Mouse (Mus musculus): ENCODE results near the gene Hebp1.
A peak's percentile ranks its signal among the peaks of the same experiment; 100 is the strongest.

Gene Hebp1

DNA sequence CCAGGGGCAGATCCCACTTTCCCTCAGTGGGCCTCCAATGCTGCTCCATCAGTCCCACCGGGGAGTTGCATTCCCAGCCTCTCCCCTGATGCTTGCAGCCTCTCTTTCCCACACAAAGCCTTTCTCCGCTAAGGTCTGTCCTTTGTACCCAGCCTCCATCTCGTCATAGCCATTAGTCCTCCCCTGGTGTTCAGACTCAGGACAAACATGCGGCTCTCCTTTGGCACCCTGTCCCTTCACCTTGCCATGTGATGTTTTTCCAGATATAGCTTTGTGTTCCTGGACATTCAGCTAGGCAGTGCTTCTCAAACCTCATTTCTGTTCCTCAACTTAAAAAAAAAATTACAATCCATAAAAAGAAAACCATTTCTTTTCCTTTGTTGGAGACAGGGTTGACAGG lies 39.3 kb downstream of the Hebp1 start:
- no peak for DNase-seq

DNA sequence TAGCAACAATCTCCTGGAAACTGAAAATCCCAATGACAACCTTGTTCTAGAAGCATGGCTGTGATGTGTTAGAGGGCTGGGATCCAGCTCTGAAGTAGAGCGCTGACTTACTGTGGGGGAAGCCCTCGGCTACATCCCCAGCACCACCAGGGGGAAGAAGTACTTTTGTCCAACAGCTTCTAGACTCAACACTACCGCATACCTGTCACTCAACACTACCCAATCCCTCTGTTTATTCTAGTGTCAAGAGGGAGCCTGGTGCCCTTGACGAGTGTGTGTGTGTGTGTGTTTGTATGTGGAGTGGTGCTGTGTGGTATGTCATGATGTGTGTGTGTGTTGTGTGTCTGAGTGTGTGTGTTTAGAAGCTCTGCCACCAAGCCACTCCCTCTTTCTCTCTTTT lies 40.3 kb downstream of the Hebp1 start:
- no peak for DNase-seq

DNA sequence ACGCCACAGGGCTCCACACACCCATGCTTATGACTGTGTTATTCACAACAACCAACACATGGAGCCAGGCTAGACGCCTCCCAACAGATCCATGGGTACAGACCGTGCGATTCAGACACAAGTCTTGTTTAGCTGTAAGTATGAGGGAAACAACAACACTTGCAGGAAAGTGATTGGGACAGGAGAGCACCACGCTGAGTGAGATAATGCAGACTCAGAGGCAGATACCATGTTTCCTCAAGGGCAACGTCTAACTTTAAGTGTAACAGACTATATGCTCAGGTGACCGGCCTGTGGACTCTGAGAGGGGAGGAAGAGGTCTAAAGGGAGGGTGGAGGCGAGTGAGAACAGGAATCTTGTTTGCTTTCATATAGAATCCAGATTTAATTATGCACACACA lies 41.2 kb downstream of the Hebp1 start:
- no peak for DNase-seq

DNA sequence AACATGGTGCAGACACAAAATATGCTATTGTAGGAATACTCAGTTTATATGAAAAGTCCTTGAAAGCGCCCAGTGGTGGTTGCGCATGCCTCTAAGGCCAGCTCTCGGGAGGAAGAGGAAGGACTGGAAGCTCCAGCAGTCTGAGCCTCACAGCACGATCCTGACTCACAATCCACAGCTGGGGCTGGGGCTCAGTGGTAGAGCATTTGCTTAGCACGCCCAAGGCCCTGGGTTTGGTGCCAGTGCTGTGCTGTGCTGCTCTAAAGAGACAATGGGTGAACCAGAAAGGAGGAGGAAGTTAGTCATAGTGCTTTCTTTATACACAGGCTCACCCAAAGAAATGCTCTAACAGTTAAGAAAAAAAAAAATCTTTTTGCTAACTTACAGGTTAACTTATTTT lies 44.1 kb downstream of the Hebp1 start:
- DNase-seq: no peak

DNA sequence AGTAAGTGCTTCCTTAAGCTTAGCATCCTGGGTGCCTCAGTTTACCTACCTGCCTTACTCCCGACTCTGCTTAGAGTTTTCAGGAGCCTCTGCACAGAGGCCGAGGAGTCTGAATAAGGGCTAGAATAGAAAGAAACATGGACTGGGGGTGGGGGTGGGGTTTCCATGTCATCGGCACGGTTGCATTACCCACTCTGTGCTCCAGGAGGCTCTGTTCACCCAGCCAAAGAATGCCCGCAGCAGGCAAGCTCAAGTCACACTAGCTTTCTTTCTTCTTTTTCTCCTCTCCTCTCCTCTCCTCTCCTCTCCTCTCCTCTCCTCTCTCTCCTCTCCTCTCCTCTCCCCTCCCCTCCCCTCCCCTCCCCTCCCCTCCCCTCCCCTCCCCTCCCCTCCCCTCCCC lies 47.5 kb downstream of the Hebp1 start:
- DNase-seq: peak; percentile 64

DNA sequence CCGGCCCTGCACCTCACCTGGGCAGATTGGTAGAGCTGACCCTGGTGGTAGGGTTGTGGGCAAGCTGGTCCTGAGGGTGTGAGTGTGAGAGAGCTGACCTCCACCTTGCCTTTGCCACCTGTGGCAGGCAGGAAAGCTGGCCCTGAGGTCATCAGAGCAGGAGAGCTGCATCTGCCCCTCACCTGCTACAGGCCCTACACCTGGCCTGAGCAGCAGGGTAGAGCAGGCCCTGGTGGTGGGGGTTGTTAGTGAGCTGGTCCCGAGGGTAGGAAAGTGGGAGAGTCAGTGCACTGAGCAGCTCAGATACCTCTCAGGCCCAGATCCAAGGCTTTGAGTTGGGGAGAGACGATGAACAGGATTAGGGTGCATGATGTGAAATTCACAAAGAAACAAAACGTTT lies 48.1 kb downstream of the Hebp1 start:
- DNase-seq: no peak

DNA sequence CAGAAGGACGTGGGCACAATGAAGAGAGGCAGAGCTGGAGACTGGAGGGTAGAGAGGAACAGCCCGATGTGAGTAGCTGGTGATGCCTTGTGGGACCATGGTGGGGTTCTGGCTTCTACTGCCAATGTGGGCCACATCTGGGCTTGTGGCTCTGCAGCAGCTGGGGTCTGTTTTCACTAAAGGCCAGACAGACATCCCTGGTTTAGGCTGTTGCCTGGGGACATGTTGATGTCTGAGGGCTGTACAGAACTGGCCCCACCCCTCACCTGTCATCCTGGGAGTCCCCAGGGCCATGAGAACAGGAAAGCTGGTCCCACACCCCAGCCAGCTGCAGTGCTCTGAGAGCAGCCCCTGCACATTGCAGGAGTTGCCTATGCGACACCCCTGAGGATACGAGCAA lies 48.6 kb downstream of the Hebp1 start:
- DNase-seq: no peak

DNA sequence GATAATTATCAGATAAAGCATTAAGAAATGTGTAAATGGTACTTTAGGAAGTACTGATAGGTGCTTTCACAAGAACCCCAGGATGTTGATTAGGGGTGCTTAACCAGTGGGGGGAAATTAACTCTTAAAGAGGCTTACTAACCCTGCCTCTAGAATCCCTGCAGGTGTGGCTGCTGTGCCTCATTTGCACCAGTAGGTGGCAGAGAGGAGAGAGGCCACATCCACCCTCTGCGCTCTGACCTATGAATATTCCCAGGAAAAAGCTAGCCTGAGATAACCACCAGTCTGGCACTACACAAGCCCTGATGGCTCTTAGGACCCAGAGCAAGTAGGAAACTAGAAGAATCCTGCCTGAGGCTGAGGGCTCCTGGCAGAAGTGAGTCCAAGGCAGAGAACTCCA lies 49.3 kb downstream of the Hebp1 start:
- DNase-seq: peak; percentile 67

DNA sequence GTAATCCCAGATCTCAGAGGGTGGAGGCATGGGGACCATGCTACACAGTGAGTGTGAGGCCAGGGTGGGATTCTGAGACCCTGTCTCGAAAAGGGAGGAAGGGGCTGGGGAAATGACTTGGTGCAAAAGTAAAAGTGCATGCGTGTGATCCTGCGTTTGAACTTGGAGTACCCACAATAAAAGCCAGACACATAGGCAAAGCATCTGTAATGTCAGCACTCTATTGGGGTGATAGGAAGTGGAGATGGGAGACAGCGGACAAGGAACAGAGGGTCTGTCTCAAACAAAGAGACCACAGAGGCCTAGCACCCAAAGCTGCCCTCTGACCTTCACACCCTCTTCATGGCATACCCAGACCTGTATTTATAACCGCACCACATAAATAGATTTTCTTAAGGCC lies 51.8 kb downstream of the Hebp1 start:
- no peak for DNase-seq

DNA sequence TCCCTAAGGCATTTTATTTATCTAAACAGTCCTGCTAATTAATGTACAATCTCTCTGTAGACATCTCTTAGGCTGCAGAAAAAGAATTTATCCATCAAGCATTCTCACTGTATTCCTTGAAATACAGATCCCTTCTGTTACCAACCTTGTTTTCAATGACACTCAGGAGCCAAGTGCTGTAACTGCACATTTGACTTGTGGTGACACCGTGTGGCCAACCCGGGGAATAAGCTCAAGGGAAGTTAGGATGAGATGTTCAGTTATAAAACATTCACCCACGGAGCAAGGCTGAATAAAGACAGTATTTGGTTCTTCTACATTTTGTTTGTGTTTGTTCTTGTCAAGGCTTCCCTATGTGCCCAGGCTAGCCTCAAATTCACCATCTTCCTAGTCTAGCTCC lies 53.3 kb downstream of the Hebp1 start:
- DNase-seq: peak; percentile 44

DNA sequence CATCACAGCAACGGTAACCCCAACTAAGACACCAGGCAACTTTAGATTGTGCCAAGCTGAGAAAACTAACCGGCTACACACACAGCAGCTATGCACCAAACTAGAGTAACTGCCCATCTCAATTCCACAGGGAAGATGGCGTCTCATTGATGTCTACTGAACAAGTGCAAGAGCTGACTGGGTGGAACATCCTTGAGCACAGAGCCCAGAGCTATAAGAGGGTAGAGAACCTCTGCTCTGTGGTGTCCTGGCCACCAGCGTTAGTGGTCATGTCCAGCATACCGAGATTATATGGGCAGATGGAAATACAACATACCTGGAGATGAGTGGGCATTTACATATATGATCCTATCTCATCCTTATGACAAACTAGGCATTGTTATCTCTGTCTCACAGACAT lies 54.7 kb downstream of the Hebp1 start:
- no peak for DNase-seq

DNA sequence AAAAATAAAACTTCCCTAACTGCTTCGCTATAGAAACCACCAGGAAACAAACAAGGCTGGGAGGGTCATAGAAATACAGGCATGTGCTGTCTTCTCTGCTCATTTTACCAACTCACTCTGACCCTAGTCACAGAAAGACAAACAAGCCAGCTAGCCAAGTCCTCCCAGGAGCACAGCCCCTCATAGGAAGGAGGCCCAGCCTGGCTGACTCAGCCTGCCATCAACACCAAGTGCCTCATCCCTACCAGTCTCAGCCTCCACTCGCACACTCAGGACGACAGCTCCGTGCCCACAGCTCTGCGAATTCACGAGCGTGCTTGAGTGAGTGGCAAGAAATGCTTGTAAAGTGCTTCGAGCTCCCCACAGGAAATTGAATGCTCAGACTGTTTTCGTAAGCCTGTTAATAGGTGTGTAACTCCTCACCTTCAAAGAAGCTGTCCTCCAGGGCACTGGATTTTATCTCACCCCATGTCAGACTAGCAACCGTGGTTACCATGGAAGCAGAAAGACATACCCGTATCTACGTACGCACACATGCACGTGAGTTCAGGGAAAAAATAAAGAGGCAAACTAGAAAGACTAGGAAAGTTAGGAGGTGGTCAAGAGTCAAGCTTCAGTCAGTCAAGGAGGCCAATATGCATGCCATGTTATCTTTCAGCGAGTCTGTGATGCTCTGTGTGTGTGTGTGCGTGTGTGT lies 56.2 kb downstream of the Hebp1 start:
- no peak for DNase-seq

DNA sequence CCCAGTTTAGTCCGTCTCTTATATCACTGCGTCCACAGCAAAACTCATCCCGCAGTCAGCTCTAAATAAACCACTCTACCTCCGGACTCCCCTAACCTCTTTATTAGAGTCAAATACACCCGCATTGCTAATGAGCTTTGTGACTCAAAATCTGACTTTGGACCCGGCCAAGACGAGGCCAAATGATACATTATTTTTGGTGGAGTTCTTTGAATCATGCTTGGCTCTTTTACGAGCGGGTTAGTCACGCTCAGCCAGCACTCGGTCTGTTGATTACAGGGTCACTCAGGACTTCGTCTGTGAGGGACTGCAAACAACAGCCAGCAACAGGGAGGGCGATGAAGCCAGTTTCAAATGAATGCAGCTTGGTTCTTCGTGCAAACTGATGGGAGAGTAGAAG lies 59.1 kb downstream of the Hebp1 start:
- DNase-seq: no peak

DNA sequence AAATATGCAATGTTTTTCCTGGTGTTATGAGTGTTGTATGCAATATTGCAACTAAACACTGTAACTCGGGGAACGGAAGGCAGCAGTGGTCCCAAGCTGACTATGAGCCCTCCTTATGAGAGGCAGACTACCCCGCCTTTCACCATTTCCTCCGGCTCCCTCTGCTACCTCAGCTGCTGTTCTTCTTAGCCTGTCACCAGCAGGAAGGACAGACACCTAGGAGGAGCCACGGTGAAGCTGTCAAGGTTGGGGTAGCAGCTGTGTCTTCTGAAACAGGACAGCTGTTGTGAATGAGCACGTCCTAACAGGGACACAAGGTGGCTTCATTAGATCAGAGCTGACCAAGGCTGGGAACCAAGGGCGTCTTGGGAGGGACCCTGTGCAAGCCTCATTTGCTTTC lies 59.6 kb downstream of the Hebp1 start:
- DNase-seq: no peak

DNA sequence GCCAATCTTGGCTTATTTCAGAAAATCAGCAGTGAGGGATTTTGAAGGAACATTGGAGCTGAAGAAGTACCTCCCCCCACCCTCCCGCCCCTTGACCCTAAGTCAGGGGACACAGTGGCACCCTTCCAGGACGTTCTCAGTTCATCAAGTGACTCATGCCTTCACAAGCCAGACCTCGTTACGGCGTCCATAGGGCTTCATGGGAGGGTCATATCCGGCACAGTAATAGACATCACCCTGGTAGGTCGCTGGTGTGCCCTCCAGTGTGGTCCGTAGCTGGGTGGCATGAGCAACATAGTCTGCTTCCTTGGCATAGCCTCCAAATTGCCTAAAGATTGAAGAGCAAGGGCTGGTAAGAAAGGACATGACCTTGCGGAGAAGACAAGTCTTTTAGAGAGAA lies 60.1 kb downstream of the Hebp1 start:
- no peak for DNase-seq

DNA sequence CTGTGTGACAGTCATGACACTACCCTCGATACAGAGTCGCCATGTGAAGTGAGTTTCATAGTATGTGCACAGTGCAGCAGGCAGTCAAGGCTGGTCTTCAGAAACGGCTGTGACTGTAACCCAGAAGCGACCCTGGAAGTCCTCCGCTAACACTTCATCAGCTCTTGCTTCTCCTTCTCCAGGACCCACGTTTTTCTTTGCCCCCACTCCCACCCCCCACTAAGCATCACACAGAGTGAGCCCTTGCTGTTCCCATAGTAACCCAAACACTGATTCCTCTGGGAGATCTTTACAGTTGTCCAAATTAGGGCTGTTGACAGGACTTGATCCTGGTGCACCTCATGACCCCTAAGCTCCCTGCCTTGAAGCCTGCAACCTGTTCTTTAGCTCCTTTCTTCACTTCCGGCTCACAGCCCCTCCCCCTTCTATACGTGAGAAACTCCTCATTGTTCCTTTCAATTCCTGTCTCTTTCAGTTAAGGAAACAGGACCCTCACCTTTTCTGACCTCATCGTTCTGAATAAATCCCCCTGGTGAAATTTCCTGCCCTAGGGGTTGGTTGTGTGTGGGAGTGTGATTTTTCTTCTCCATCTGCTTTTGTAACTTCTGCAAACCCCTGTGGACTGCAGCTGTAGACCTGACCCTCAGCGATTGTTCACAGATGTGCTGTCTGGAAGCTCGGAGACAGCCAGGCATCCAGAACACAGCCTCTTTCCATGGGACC lies 61.2 kb downstream of the Hebp1 start:
- no peak for DNase-seq

DNA sequence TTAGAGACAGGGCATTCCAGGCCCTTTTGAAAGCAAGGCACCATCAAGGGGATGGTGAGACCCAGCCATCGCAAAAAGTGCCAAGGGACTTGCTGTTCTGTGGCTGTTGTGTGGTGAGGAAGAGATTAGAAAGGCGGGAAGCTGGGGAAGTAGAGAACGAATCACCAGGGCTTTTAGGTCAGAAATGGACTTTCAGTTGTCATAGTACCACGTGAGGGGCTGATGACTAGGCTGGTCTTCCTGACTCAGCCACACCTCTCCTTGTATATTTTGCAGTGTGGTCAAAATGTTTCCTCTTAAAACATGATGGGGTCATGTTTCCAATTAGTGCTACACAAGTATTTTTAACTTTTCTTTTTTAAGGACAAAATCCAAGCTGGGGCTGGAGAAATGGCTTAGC lies 62.1 kb downstream of the Hebp1 start:
- DNase-seq: no peak

DNA sequence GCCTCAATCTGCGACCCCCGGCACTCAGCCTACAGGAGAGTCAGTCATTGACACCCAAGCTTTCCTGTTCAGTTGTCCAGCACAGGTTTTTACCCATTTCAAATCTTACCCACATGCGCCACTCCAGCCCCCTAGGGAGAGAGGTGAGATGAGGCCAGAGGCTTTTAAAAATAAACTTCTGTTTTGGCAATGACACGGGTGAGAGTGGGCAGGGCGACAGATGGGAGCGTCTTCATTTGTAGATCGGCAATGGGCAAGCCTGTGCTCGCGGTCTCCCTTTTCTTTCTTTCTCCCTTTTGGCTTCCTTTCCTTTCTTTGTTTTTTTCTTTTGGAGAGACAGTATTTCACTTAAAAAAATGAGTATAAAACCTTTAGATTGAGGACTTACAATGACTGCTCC lies 64.3 kb downstream of the Hebp1 start:
- DNase-seq: no peak

DNA sequence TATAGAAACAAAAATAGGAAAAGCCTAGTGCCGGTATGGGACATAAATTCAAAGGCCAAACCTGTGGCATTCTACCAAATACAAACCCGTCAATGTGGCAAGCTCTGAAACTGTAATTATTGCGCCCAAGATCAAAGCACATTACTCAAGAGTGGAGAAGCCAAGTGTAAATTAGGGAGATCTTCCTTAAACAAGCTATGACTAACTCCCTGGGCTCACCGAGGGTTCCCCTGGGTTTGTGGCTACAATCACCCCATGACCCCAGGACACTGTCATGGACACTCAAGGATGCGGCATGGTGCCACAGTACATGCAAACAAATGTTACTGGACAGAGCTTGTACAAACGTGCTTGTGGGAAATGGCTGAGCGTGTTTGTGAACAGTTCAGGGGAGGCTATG lies 64.7 kb downstream of the Hebp1 start:
- no peak for DNase-seq

DNA sequence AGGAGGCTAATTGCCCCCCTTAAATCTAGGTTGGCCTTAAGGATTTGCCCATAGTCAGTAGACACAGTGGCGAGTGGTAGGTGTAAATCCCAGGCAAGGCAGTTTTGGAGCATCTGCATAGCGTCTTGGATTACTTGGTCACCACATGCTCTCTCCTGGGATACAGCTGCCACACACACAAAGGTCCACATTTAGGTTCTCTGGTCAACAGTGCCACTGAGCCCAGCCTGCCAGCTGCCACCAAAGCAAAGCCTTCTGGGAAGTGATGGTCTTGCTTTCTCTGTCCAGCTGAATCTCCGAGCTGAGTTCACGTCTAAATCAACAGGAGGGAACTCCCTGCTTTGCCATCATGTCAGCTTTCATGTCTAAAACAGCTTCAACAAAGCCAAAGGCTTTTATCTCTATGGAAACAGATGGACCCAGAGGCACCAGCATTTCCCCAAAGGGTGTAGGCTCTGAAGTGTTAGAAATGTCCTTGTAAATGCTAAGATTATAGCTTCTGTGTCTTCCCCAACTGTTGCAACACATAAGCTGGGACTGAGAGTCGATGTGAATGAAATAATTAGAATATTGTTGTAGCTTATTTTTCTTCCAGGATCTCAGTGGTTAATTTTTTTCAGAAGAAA lies 73.0 kb downstream of the Hebp1 start:
- DNase-seq: no peak

DNA sequence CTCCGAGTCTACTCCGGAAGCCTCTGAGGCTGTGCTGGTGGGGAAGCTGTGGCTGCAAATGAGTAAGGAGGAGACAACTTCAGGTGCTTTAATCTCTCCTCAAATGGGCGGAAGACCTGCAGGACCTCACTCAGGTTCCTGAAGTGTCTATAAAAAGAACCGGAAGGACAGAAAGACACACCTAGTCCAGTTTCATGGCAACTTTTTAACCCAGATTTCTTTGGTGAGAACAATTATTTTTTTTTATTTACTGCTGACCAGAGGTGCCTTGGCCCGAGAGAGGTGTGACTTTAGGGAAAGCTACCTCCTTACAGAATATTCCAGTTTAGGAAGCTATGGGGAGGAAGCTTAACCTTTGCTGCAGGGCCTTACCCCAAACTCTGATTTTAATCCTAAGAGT lies 79.6 kb downstream of the Hebp1 start, which contains the start of gene Gprc5d:
Gene Gprc5d (minus strand): TSS at position 101 of the 400 bp plus-strand sequence.
- DNase-seq: no peak

DNA sequence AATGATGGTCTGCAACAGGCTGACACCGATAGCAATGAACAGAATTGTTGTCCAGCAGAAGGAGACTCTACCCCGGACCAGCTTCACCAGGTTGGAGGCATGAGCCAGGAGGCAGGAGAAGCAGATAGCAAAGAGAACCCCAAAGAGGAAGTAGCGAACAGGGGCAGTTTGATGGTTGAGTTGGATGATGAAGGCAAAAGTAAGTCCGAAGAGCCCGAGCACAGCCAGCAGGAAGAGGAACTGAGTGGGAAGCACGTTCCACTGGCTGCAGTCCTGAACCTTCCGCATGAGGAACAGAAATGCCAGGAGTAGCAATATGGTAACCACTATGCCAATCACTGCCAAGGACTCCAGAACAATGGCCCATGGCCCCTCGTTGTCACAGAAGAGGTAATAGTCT lies 81.3 kb downstream of the Hebp1 start:
- no peak for DNase-seq

DNA sequence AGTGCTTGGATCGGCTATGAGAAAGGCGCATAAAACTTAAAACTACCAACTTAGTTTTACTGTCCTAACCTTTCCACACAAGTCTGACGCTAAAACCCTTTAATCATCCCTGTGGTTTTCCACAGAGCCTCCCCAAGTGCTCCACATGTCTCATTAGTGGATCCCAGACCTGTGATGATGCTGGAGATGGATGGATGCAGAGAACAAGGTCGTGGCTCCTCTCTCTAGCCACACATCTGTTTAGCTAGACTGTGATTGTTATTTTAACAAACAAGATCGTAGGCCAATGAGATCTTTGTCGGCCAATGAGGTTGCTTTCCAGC lies 84.7 kb downstream of the Hebp1 start:
- no peak for DNase-seq

DNA sequence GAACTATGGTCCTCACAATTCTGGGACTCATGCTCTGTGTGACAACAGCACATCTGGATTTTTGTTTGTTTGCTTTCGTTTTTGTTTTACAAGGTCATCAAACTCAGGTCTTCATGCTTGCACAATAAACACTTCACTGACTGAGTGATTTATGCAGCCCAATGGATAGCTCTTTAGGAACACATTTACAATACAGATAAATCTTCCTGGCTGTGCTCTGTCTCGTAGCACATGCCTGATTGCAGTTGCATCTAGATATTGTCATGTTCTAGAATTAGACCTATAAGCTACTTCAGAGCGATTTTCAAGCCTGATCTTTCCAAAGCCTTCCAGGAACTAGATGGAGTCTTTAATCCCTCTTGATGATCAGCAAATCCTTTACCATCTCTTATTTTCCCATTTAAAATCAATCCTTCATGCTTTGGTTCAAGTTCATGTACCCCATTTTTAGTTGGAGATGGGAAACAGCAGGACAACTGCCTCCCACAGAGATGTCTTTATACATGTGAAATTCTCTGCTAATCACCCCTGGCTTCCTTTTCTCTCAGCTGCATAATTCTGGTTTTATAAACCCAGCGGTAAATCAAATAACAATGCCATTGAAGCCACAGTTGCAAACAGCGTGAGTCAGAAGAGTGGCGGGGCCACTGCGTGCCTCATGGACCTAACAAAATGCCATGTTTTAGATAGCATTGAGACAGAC lies 85.3 kb downstream of the Hebp1 start:
- no peak for DNase-seq

All from thymus, postnatal 4 days (tissue).